Mouse (Mus musculus) forebrain, embryonic 10.5 days (tissue): Measurements from ENCODE around the gene Dock4. TPM values are rescaled to one million over a fixed set of nuclear protein-coding genes. Genes with fewer than 3 reads are reported as not detected.

Experiments used
- DNase-seq: peaks from one replicate; pipeline ENCODE4 v3.0.0-alpha.2; 2017; ENCODE audit warnings: low spot score; ENCODE audit errors: extremely low spot score
- H3K27ac ChIP-seq: fragments of 300-500 bp; sonication (generic); 2 replicates; pipeline ENCODE4 v1.5.1; 2016; ENCODE audit warnings: mild to moderate bottlenecking
- H3K27me3 ChIP-seq: fragments of 300-500 bp; sonication (generic); 2 replicates; pipeline ENCODE4 v1.6.1; 2016; ENCODE audit warnings: mild to moderate bottlenecking; ENCODE audit not compliant: poor library complexity, severe bottlenecking
- H3K36me3 ChIP-seq: fragments of 300-500 bp; sonication (generic); replicated peaks from 2 replicates; pipeline ENCODE4 v1.6.1; 2016; ENCODE audit warnings: mild to moderate bottlenecking, moderate library complexity
- H3K4me1 ChIP-seq: fragments of 300-500 bp; sonication (generic); 2 replicates; pipeline ENCODE4 v1.6.1; 2016
- H3K4me3 ChIP-seq: fragments of 300-500 bp; sonication (generic); 2 replicates; pipeline ENCODE4 v1.5.1; 2016; ENCODE audit warnings: mild to moderate bottlenecking, moderate library complexity
- H3K9me3 ChIP-seq: fragments of 300-500 bp; sonication (generic); 2 replicates; pipeline ENCODE4 v1.6.1; 2016; ENCODE audit warnings: mild to moderate bottlenecking, moderate library complexity
- WGBS: fragments of 180-500 bp; shearing (Covaris S2); methylation state at CpG from one replicate; pipeline ENCODE4 v1.1.7; 2016; 5-methylcytosine and 5-hydroxymethylcytosine counted together
- polyA plus RNA-seq: library from polyadenylated mRNA; unstranded; fragments of >200 nt; fragmentation: Nextera tagmentation; extraction: Ambion mirVana; gene quantifications from 2 replicates; pipeline ENCODE4 v1.2.1, GENCODE M21; 2016

The Dock4 gene
- 12.9 and 16.2 TPM in 2 replicates for polyA plus RNA-seq

GRCm38 (mm10) chr12:40445648-40446449 lies at the start of gene Dock4, which contains the start of gene Zfp277:
Dock4 (plus strand) TSS chr12:40445952.
Zfp277 (minus strand) TSS chr12:40445902.
- under 1% methylated on average over 77 of the region's 80 CpGs for WGBS
- H3K4me1 ChIP-seq, result peaks cover 35% of the 10 kb centered on the region
- no peaks in the 10 kb centered on the region for H3K36me3 ChIP-seq
- H3K9me3 ChIP-seq, result no peaks in the 10 kb centered on the region
- peak within 1 kb of the TSS; percentile 81 for H3K4me3 ChIP-seq
- peak within 1 kb of the TSS; percentile 92 for H3K27ac ChIP-seq
- peaks cover 13% of the 10 kb centered on the region for H3K27me3 ChIP-seq
- peak; percentile 98 for DNase-seq

GRCm38 (mm10) chr12:40398916-40399315 lies 46.8 kb upstream of the Dock4 start:
- WGBS, result 92% methylated on average over 2 of the region's 2 CpGs
- H3K36me3 ChIP-seq, result peaks cover 11% of the 10 kb centered on the region

GRCm38 (mm10) chr12:40399386-40399785 lies 46.4 kb upstream of the Dock4 start:
- WGBS, result 94% methylated on average over 2 of the region's 2 CpGs

More at GRCm38 (mm10) chr12:40398916-40399315, 46.8 kb upstream of the Dock4 start:
- Histone ChIP-seq H3K4me1 (no peaks in the 10 kb centered on the region), H3K27ac (no peak overlapping the region), H3K27me3 (no peaks in the 10 kb centered on the region), H3K9me3 (peaks cover 11% of the 10 kb centered on the region), H3K4me3 (no peak overlapping the region)
- DNase-seq, result no peak

GRCm38 (mm10) chr12:40399812-40400211 lies 45.9 kb upstream of the Dock4 start:
- no peak overlapping the region for H3K4me3 ChIP-seq
- peaks cover 11% of the 10 kb centered on the region for H3K9me3 ChIP-seq
- no peak for DNase-seq
- H3K4me1 ChIP-seq, result no peaks in the 10 kb centered on the region
- no peaks in the 10 kb centered on the region for H3K27me3 ChIP-seq
- H3K36me3 ChIP-seq, result peaks cover 11% of the 10 kb centered on the region
- H3K27ac ChIP-seq, result no peak overlapping the region
- 95% methylated on average over 10 of the region's 10 CpGs for WGBS

More at GRCm38 (mm10) chr12:40399386-40399785, 46.4 kb upstream of the Dock4 start:
- Histone ChIP-seq H3K27ac (no peak overlapping the region), H3K27me3 (no peaks in the 10 kb centered on the region), H3K9me3 (peaks cover 11% of the 10 kb centered on the region), H3K4me3 (no peak overlapping the region), H3K36me3 (peaks cover 11% of the 10 kb centered on the region), H3K4me1 (no peaks in the 10 kb centered on the region)
- DNase-seq, result no peak

GRCm38 (mm10) chr12:40414682-40415311 lies 31.0 kb upstream of the Dock4 start:
- Histone ChIP-seq H3K4me1 (peaks cover 14% of the 10 kb centered on the region), H3K9me3 (peaks cover under 1% of the 10 kb centered on the region; the same call in 1 of the 2 replicates), H3K27me3 (no peaks in the 10 kb centered on the region), H3K27ac (no peak overlapping the region), H3K36me3 (peaks cover 10% of the 10 kb centered on the region), H3K4me3 (no peak overlapping the region)
- no peak for DNase-seq
- WGBS, result 51% methylated on average over 5 of the region's 5 CpGs

GRCm38 (mm10) chr12:40415312-40415925 lies 30.3 kb upstream of the Dock4 start:
- Histone ChIP-seq H3K9me3 (no peaks in the 10 kb centered on the region), H3K27me3 (no peaks in the 10 kb centered on the region), H3K27ac (no peak overlapping the region), H3K4me3 (no peak overlapping the region), H3K36me3 (peaks cover 8% of the 10 kb centered on the region), H3K4me1 (peaks cover 14% of the 10 kb centered on the region)
- 87% methylated on average over 8 of the region's 8 CpGs for WGBS
- DNase-seq, result no peak

GRCm38 (mm10) chr12:40417257-40417656 lies 28.5 kb upstream of the Dock4 start:
- H3K36me3 ChIP-seq, result peaks cover 1% of the 10 kb centered on the region
- H3K27me3 ChIP-seq, result no peaks in the 10 kb centered on the region
- WGBS, result 90% methylated on average over 4 of the region's 4 CpGs
- no peak overlapping the region for H3K27ac ChIP-seq
- H3K9me3 ChIP-seq, result no peaks in the 10 kb centered on the region
- peaks cover 14% of the 10 kb centered on the region for H3K4me1 ChIP-seq
- no peak overlapping the region for H3K4me3 ChIP-seq
- DNase-seq, result no peak

GRCm38 (mm10) chr12:40424991-40425390 lies 20.8 kb upstream of the Dock4 start:
- no peak for DNase-seq
- WGBS, result 93% methylated on average over 1 of the region's 1 CpGs
- Histone ChIP-seq H3K4me1 (peaks cover 6% of the 10 kb centered on the region; the same call in 1 of the 2 replicates), H3K9me3 (no peaks in the 10 kb centered on the region), H3K27me3 (no peaks in the 10 kb centered on the region), H3K27ac (no peak overlapping the region), H3K36me3 (0 out of 2 replicates have a peak, but pooled peaks cover 4% of the 10 kb centered on the region), H3K4me3 (no peak overlapping the region)

GRCm38 (mm10) chr12:40427606-40428005 lies 18.1 kb upstream of the Dock4 start:
- Histone ChIP-seq H3K27me3 (no peaks in the 10 kb centered on the region), H3K36me3 (0 out of 2 replicates have a peak, but pooled peaks cover 4% of the 10 kb centered on the region), H3K9me3 (no peaks in the 10 kb centered on the region), H3K4me1 (peaks cover 22% of the 10 kb centered on the region), H3K27ac (no peak overlapping the region), H3K4me3 (no peak overlapping the region)
- 92% methylated on average over 10 of the region's 10 CpGs for WGBS
- no peak for DNase-seq

GRCm38 (mm10) chr12:40429976-40430375 lies 15.8 kb upstream of the Dock4 start:
- 69% methylated on average over 3 of the region's 3 CpGs for WGBS
- H3K27ac ChIP-seq, result no peak overlapping the region

GRCm38 (mm10) chr12:40431075-40431474 lies 14.7 kb upstream of the Dock4 start:
- Histone ChIP-seq H3K36me3 (no peaks in the 10 kb centered on the region), H3K4me3 (no peak overlapping the region), H3K9me3 (no peaks in the 10 kb centered on the region), H3K4me1 (peaks cover 22% of the 10 kb centered on the region), H3K27ac (peak overlapping the region; percentile 56), H3K27me3 (peaks cover 6% of the 10 kb centered on the region; the same call in 1 of the 2 replicates)
- 68% methylated on average over 5 of the region's 5 CpGs for WGBS
- no peak for DNase-seq

More at GRCm38 (mm10) chr12:40429976-40430375, 15.8 kb upstream of the Dock4 start:
- Histone ChIP-seq H3K4me3 (no peak overlapping the region), H3K27me3 (no peaks in the 10 kb centered on the region), H3K36me3 (0 out of 2 replicates have a peak, but pooled peaks cover 2% of the 10 kb centered on the region), H3K9me3 (no peaks in the 10 kb centered on the region), H3K4me1 (peaks cover 22% of the 10 kb centered on the region)
- DNase-seq, result no peak

- 77% methylated on average over 3 of the region's 3 CpGs for WGBS
- no peaks in the 10 kb centered on the region for H3K36me3 ChIP-seq
- H3K4me3 ChIP-seq, result no peak overlapping the region
- no peak for DNase-seq
- no peaks in the 10 kb centered on the region for H3K9me3 ChIP-seq
- peaks cover 49% of the 10 kb centered on the region for H3K4me1 ChIP-seq
- H3K27me3 ChIP-seq, result peaks cover 13% of the 10 kb centered on the region; the same call in 1 of the 2 replicates
- no peak overlapping the region for H3K27ac ChIP-seq
These were observed 11.7 kb upstream of the Dock4 start for GRCm38 (mm10) chr12:40434101-40434500.
